Mouse (Mus musculus): Measurements from ENCODE around the gene 4930556J24Rik. TPM values are rescaled to one million over a fixed set of nuclear protein-coding genes. Genes with fewer than 3 reads are reported as not detected.
"Not testable (repeated sequence)": the region's sequence is repeated elsewhere in the genome, so short reads cannot be mapped to it uniquely, and the experiment has no call there.

The 4930556J24Rik gene
- polyA plus RNA-seq, 1 experiment from 2014 or later = not detected

GRCm38 (mm10) chr11:3963610-3964415 lies 12.8 kb downstream of the 4930556J24Rik start, which contains the start of gene Pes1:
Pes1 (plus strand) TSS chr11:3963975.
- ATAC-seq (ENCODE audit: insufficient read depth, low FRiP score, low TSS enrichment) (peak; percentile 93), DNase-seq (ENCODE audit: low spot score) (peak; percentile 89)
- Histone ChIP-seq H3K9me3 (ENCODE audit: control insufficient read depth, low read length) (no peaks in the 10 kb centered on the region), H3K27me3 (ENCODE audit: control insufficient read depth, insufficient read depth, low read length) (no peaks in the 10 kb centered on the region), H3K9ac (ENCODE audit: low read length) (peak within 1 kb of the TSS; percentile 82), H3K36me3 (ENCODE audit: control insufficient read depth, insufficient read depth, low read length) (no peaks in the 10 kb centered on the region), H3K4me1 (ENCODE audit: control insufficient read depth, insufficient read depth, low read length) (peaks cover 7% of the 10 kb centered on the region), H3K4me3 (ENCODE audit: low read depth, low read length) (peak within 1 kb of the TSS; percentile 86), H3K27ac (ENCODE audit: low read depth, low read length) (no peak within 1 kb of the TSS), H3K4me2 (ENCODE audit: low read depth) (peak within 1 kb of the TSS; percentile 89)
- WGBS = under 1% methylated on average over 31 of the region's 31 CpGs

- Histone ChIP-seq H3K9ac (ENCODE audit: low read length) (peak overlapping the region; percentile 82), H3K4me3 (ENCODE audit: low read depth, low read length) (peak overlapping the region; percentile 86), H3K36me3 (ENCODE audit: control insufficient read depth, insufficient read depth, low read length) (no peaks in the 10 kb centered on the region), H3K4me1 (ENCODE audit: control insufficient read depth, insufficient read depth, low read length) (peaks cover 7% of the 10 kb centered on the region), H3K27ac (ENCODE audit: low read depth, low read length) (no peak overlapping the region), H3K4me2 (ENCODE audit: low read depth) (peak overlapping the region; percentile 25), H3K27me3 (ENCODE audit: control insufficient read depth, insufficient read depth, low read length) (no peaks in the 10 kb centered on the region), H3K9me3 (ENCODE audit: control insufficient read depth, low read length) (no peaks in the 10 kb centered on the region)
- DNase-seq (ENCODE audit: low spot score) = peak; percentile 24
- WGBS = 81% methylated on average over 10 of the region's 10 CpGs
- no peak; the same call in 1 of the 2 replicates for ATAC-seq (ENCODE audit: insufficient read depth, low FRiP score, low TSS enrichment)
Measured at GRCm38 (mm10) chr11:3963155-3963554, 13.4 kb downstream of the 4930556J24Rik start.

- Histone ChIP-seq H3K9ac (ENCODE audit: low read length) (no peak overlapping the region), H3K4me1 (ENCODE audit: control insufficient read depth, insufficient read depth, low read length) (peaks cover 7% of the 10 kb centered on the region), H3K27ac (ENCODE audit: low read depth, low read length) (no peak overlapping the region), H3K4me3 (ENCODE audit: low read depth, low read length) (no peak overlapping the region), H3K36me3 (ENCODE audit: control insufficient read depth, insufficient read depth, low read length) (no peaks in the 10 kb centered on the region), H3K9me3 (ENCODE audit: control insufficient read depth, low read length) (no peaks in the 10 kb centered on the region), H3K4me2 (ENCODE audit: low read depth) (no peak overlapping the region), H3K27me3 (ENCODE audit: control insufficient read depth, insufficient read depth, low read length) (no peaks in the 10 kb centered on the region)
- ATAC-seq (ENCODE audit: insufficient read depth, low FRiP score, low TSS enrichment) (no peak), DNase-seq (ENCODE audit: low spot score) (no peak)
- WGBS = 66% methylated on average over 3 of the region's 3 CpGs
Measured at GRCm38 (mm10) chr11:3961761-3962160, 14.8 kb downstream of the 4930556J24Rik start.

- no peaks in the 10 kb centered on the region for H3K9me3 ChIP-seq (ENCODE audit: control insufficient read depth, low read length)
- H3K36me3 ChIP-seq (ENCODE audit: control insufficient read depth, insufficient read depth, low read length) = no peaks in the 10 kb centered on the region
- H3K27me3 ChIP-seq (ENCODE audit: control insufficient read depth, insufficient read depth, low read length) = no peaks in the 10 kb centered on the region
- ATAC-seq (ENCODE audit: insufficient read depth, low FRiP score, low TSS enrichment) = no peak
- 43% methylated on average over 2 of the region's 2 CpGs for WGBS
- peaks cover 7% of the 10 kb centered on the region for H3K4me1 ChIP-seq (ENCODE audit: control insufficient read depth, insufficient read depth, low read length)
- H3K9ac ChIP-seq (ENCODE audit: low read length) = no peak overlapping the region
- H3K4me3 ChIP-seq (ENCODE audit: low read depth, low read length) = no peak overlapping the region
- DNase-seq (ENCODE audit: low spot score) = no peak
- no peak overlapping the region for H3K4me2 ChIP-seq (ENCODE audit: low read depth)
- H3K27ac ChIP-seq (ENCODE audit: low read depth, low read length) = no peak overlapping the region
Measured at GRCm38 (mm10) chr11:3960901-3961300, 15.7 kb downstream of the 4930556J24Rik start.

- H3K4me3 ChIP-seq (ENCODE audit: low read depth, low read length); H3K4me1 ChIP-seq (ENCODE audit: control insufficient read depth, insufficient read depth, low read length); H3K27me3 ChIP-seq (ENCODE audit: control insufficient read depth, insufficient read depth, low read length); H3K27ac ChIP-seq (ENCODE audit: low read depth, low read length); ATAC-seq (ENCODE audit: insufficient read depth, low FRiP score, low TSS enrichment); H3K9ac ChIP-seq (ENCODE audit: low read length); H3K36me3 ChIP-seq (ENCODE audit: control insufficient read depth, insufficient read depth, low read length); H3K9me3 ChIP-seq (ENCODE audit: control insufficient read depth, low read length); H3K4me2 ChIP-seq (ENCODE audit: low read depth); DNase-seq (ENCODE audit: low spot score): not testable (repeated sequence)
- 70% methylated on average over 4 of the region's 4 CpGs for WGBS
Measured at GRCm38 (mm10) chr11:3955371-3955770, 21.2 kb downstream of the 4930556J24Rik start.

GRCm38 (mm10) chr11:3954876-3955275 lies 21.7 kb downstream of the 4930556J24Rik start:
- H3K36me3 ChIP-seq (ENCODE audit: control insufficient read depth, insufficient read depth, low read length); DNase-seq (ENCODE audit: low spot score); H3K9ac ChIP-seq (ENCODE audit: low read length); H3K4me1 ChIP-seq (ENCODE audit: control insufficient read depth, insufficient read depth, low read length); H3K9me3 ChIP-seq (ENCODE audit: control insufficient read depth, low read length); H3K27me3 ChIP-seq (ENCODE audit: control insufficient read depth, insufficient read depth, low read length); ATAC-seq (ENCODE audit: insufficient read depth, low FRiP score, low TSS enrichment); H3K27ac ChIP-seq (ENCODE audit: low read depth, low read length); H3K4me3 ChIP-seq (ENCODE audit: low read depth, low read length); H3K4me2 ChIP-seq (ENCODE audit: low read depth): not testable (repeated sequence)
- WGBS = 80% methylated on average over 5 of the region's 5 CpGs

- 11% methylated on average over 1 of the region's 1 CpGs for WGBS
- ATAC-seq (ENCODE audit: insufficient read depth, low FRiP score, low TSS enrichment) = no peak
- H3K9me3 ChIP-seq (ENCODE audit: control insufficient read depth, low read length) = no peaks in the 10 kb centered on the region
Measured at GRCm38 (mm10) chr11:3946386-3946785, 30.2 kb downstream of the 4930556J24Rik start.

GRCm38 (mm10) chr11:3941371-3941770 lies 35.2 kb downstream of the 4930556J24Rik start:
- Histone ChIP-seq H3K27ac (ENCODE audit: low read depth, low read length) (no peak overlapping the region), H3K4me2 (ENCODE audit: low read depth) (no peak overlapping the region), H3K27me3 (ENCODE audit: control insufficient read depth, insufficient read depth, low read length) (no peaks in the 10 kb centered on the region), H3K36me3 (ENCODE audit: control insufficient read depth, insufficient read depth, low read length) (no peaks in the 10 kb centered on the region), H3K9me3 (ENCODE audit: control insufficient read depth, low read length) (no peaks in the 10 kb centered on the region), H3K4me3 (ENCODE audit: low read depth, low read length) (no peak overlapping the region), H3K9ac (ENCODE audit: low read length) (no peak overlapping the region), H3K4me1 (ENCODE audit: control insufficient read depth, insufficient read depth, low read length) (no peaks in the 10 kb centered on the region)
- WGBS = 91% methylated on average over 7 of the region's 7 CpGs
- DNase-seq (ENCODE audit: low spot score) = no peak
- no peak for ATAC-seq (ENCODE audit: insufficient read depth, low FRiP score, low TSS enrichment)

More at GRCm38 (mm10) chr11:3946386-3946785, 30.2 kb downstream of the 4930556J24Rik start:
- Histone ChIP-seq H3K27me3 (ENCODE audit: control insufficient read depth, insufficient read depth, low read length) (no peaks in the 10 kb centered on the region), H3K27ac (ENCODE audit: low read depth, low read length) (no peak overlapping the region), H3K4me1 (ENCODE audit: control insufficient read depth, insufficient read depth, low read length) (no peaks in the 10 kb centered on the region), H3K36me3 (ENCODE audit: control insufficient read depth, insufficient read depth, low read length) (no peaks in the 10 kb centered on the region), H3K4me3 (ENCODE audit: low read depth, low read length) (no peak overlapping the region), H3K4me2 (ENCODE audit: low read depth) (no peak overlapping the region), H3K9ac (ENCODE audit: low read length) (no peak overlapping the region)
- DNase-seq (ENCODE audit: low spot score) = no peak

GRCm38 (mm10) chr11:3937321-3937874 lies 39.2 kb downstream of the 4930556J24Rik start:
- DNase-seq (ENCODE audit: low spot score) = no peak
- no peak overlapping the region for H3K4me3 ChIP-seq (ENCODE audit: low read depth, low read length)
- H3K4me2 ChIP-seq (ENCODE audit: low read depth) = no peak overlapping the region
- H3K9me3 ChIP-seq (ENCODE audit: control insufficient read depth, low read length) = no peaks in the 10 kb centered on the region
- H3K4me1 ChIP-seq (ENCODE audit: control insufficient read depth, insufficient read depth, low read length) = no peaks in the 10 kb centered on the region; the same call in 1 of the 2 replicates
- 81% methylated on average over 13 of the region's 13 CpGs for WGBS
- H3K36me3 ChIP-seq (ENCODE audit: control insufficient read depth, insufficient read depth, low read length) = no peaks in the 10 kb centered on the region
- ATAC-seq (ENCODE audit: insufficient read depth, low FRiP score, low TSS enrichment) = no peak
- H3K27ac ChIP-seq (ENCODE audit: low read depth, low read length) = no peak overlapping the region
- no peak overlapping the region for H3K9ac ChIP-seq (ENCODE audit: low read length)
- no peaks in the 10 kb centered on the region for H3K27me3 ChIP-seq (ENCODE audit: control insufficient read depth, insufficient read depth, low read length)
